Mouse (Mus musculus): Measurements from ENCODE around the gene Scube3.

DNA sequence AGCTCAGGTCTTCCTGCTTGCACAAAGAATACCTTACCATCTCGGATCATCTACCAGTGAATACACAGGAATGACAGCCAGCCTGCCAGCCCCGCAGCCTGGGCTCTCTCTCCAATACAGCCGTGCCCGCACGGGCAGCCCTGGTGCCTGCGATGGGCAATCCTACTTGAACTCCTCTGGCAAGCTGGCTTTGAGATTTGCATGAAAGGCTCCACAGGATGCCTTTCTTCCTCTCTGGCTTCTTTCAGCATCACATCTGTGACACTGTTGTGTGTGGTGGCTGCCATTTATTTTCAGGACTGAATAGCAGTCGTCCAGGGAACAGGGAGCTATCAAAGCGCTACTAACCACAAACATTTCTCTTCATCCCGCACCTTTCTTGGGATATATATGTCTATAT, 25.6 kb upstream of the Scube3 start:
- no peak for TF ChIP-seq CTCF (IDR thresholded peaks at IDR 0.05; ENCODE audit: extremely low read depth, insufficient read depth, insufficient read length, insufficient replicate concordance)
- TF ChIP-seq POLR2A (IDR thresholded peaks at IDR 0.05; ENCODE audit: low read depth, low read length) = no peak
